Mouse (Mus musculus) G1E-ER4 (cell line): Measurements from ENCODE around the gene Dnajc6. TPM values are rescaled to one million over a fixed set of nuclear protein-coding genes. Genes with fewer than 3 reads are reported as not detected.

Source experiments
- GATA1 ChIP-seq: IDR thresholded peaks from one replicate; pipeline ENCODE4 v1.8.0; 2012; ENCODE audit warnings: low read length, inconsistent platforms
- polyA plus RNA-seq: library from polyadenylated mRNA; stranded (reverse); fragments of >175 nt; gene quantifications from 2 replicates; pipeline ENCODE4 v1.2.3, GENCODE M21; 2012

Gene Dnajc6
- polyA plus RNA-seq, 1 experiment, result not detected

DNA sequence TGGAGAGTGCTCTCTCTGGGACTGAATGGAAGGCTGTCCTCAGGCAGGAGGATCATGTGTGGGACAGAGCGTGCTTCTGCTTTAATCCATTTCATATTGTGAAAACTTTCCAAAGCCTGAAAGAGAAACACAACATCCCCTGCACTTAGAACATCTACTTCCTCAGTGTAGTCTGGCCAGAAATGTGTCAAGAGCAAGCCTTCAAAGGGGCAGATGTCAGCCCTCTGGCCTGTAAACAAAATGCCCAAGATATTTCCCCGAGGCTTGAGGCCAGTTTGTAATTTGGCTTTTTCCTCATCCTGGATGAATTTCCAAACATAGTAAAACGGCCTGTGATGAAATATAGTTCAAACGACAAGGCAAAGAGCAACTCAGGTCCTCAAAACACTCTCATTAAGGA is 179.3 kb downstream of the Dnajc6 start:
- no peak for TF ChIP-seq GATA1

GRCm38 (mm10) chr4:101682620-101683019 is 186.2 kb downstream of the Dnajc6 start:
- TF ChIP-seq GATA1, result no peak

- no peak for TF ChIP-seq GATA1
These were observed 186.6 kb downstream of the Dnajc6 start for GRCm38 (mm10) chr4:101683086-101683485.

DNA sequence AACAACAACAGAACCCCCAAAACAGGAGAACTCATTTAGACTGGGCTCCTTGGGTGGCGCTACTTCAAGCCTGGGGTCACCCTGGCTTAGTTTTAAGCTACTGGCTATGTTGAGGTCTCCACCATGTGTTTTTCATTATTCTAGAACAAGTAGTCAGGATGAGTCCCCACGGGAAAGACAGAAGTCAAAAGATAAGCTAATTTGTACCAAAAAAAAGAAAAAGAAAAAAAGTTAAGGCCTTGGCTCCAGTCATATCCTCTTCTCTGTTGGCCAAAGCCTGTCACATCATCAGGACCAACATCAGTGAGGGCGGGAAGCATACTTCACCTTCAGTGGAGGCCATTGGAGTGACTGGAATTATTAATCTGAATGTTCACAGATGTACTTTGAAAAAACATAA is 188.4 kb downstream of the Dnajc6 start:
- TF ChIP-seq GATA1, result no peak

GRCm38 (mm10) chr4:101686227-101686810 is 189.9 kb downstream of the Dnajc6 start:
- TF ChIP-seq GATA1, result no peak

- no peak for TF ChIP-seq GATA1
These were observed 192.8 kb downstream of the Dnajc6 start for GRCm38 (mm10) chr4:101689241-101689640.

DNA sequence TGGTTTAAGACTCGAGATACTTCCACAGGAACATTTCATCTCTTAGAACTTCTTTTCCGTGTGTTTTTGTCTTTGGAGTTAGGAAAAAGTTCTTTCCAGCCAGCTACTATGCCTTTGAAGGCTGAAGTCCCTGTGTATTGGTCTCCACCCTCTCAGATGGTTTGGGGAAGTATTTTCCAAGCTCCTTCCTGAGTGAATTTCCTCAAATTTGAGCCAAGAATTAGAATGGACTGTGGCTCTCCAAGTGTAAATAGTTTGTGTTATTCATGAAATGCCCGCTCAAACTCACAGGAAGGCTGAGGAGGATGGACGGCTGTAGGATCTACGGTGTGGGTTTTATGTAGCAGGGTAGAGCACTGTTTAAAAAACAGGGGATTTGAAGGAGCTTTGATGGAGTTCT is 193.2 kb downstream of the Dnajc6 start:
- no peak for TF ChIP-seq GATA1

Other genes starting within 250 kb of the Dnajc6 start
- 221 and 258 TPM in 2 replicates for gene Jak1, start 231.4 kb upstream of the Dnajc6 start, polyA plus RNA-seq
- gene Ak4, start 77.4 kb upstream of the Dnajc6 start, polyA plus RNA-seq, result not detected in 2 replicates
- 13.3 and 13.4 TPM in 2 replicates for gene Leprot, start 151.1 kb downstream of the Dnajc6 start, polyA plus RNA-seq
- not detected in 2 replicates for gene Lepr, start 220.8 kb downstream of the Dnajc6 start, polyA plus RNA-seq